Mouse (Mus musculus): Measurements from ENCODE around the gene Sh3bgrl2.

DNA sequence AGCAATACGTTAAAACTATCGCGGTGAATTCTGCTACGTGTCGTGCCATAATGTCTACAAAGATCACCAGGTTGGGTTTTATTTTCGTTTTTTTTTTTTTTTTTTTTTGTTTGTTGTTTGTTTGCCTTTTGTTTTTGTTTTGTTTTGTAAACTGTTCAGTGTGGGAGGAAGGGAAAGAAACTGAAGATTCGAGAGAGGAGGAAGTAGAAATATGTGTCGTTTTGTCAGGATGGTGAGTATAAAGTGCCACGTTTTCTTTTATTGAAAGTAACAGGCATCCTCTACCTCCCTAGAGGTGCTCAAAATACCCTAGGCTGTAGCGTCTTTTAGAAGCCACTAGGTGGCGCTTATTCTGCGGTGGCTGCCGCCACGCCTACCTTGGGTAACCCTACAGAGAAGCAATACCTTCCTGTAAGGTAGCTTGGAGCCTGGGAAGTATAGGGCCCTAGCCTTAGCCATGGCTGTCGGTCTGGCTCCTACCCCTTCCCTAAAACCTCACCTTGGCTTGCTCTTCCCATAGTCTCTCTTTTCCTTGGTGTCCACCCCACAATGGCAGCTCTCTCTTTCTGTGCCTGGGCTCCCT lies 104.6 kb downstream of the Sh3bgrl2 start:
- TF ChIP-seq POLR2A (IDR thresholded peaks at IDR 0.05; ENCODE audit: control insufficient read depth in 1 of 2, insufficient read depth in 1 of 2, low read depth in 1 of 2, low read length in 2 of 2, poor library complexity in 1 of 2) (no peak), SIN3A (IDR thresholded peaks at IDR 0.05; ENCODE audit: low read length) (no peak), GATA1 (IDR thresholded peaks at IDR 0.05; ENCODE audit: low read depth, low read length) (no peak), JUND (IDR thresholded peaks at IDR 0.05; ENCODE audit: low read depth, low read length) (no peak), CTCF (IDR thresholded peaks at IDR 0.05 in 2 of 3, conservative IDR thresholded peaks at IDR 0.05 in 1 of 3; ENCODE audit: control insufficient read depth in 1 of 3, insufficient read depth in 1 of 3, low read depth in 2 of 3, low read length in 3 of 3, poor library complexity in 1 of 3, severe bottlenecking in 1 of 3) (peak; percentile 18 to 28 (median 25); a peak in 5 of 6 replicates), CHD1 (IDR thresholded peaks at IDR 0.05; ENCODE audit: low read depth, low read length) (no peak), MAX (IDR thresholded peaks at IDR 0.05; ENCODE audit: low read length) (no peak), MAZ (IDR thresholded peaks at IDR 0.05; ENCODE audit: low read depth, low read length) (no peak), NRF1 (IDR thresholded peaks at IDR 0.05; ENCODE audit: insufficient read depth, low read depth, low read length, poor library complexity, severe bottlenecking) (no peak), ZNF384 (IDR thresholded peaks at IDR 0.05; ENCODE audit: low read depth, low read length) (no peak)

All from MEL (cell line).